Mouse (Mus musculus): Measurements from ENCODE around the gene Dusp9.

- no peak for TF ChIP-seq POLR2AphosphoS5 (IDR thresholded peaks at IDR 0.05; ENCODE audit: insufficient replicate concordance, low read depth, low read length)
- no peak for TF ChIP-seq GATA1 (IDR thresholded peaks at IDR 0.05; ENCODE audit: borderline replicate concordance, low read length)
- no peak for TF ChIP-seq CTCF (IDR thresholded peaks at IDR 0.05; ENCODE audit: low read depth, low read length)
- no peak for TF ChIP-seq TAL1 (conservative IDR thresholded peaks at IDR 0.05; ENCODE audit: low read depth, low read length)
- no peak for TF ChIP-seq GATA2 (IDR thresholded peaks at IDR 0.05; ENCODE audit: borderline replicate concordance, low read depth, low read length)
Observed at GRCm38 (mm10) chrX:73619890-73620289, 19.3 kb upstream of the Dusp9 start.

All from G1E (cell line).